Mouse (Mus musculus) liver, embryonic 11.5 days (tissue): ENCODE data around the gene Fbxo42. TPM values are rescaled to one million over a fixed set of nuclear protein-coding genes. Genes with fewer than 3 reads are reported as not detected.

Experiments used
- ATAC-seq: fragments of 200-750 bp; cut with Nextera tagmentation; replicated peaks from 2 replicates; pipeline ENCODE4 v1.8.0; 2017; ENCODE audit warnings: moderate number of reproducible peaks, mild to moderate bottlenecking, moderate TSS enrichment, moderate library complexity; ENCODE audit not compliant: low FRiP score
- DNase-seq: peaks from one replicate; pipeline ENCODE4 v3.0.0-alpha.2; 2017; ENCODE audit warnings: low spot score
- H3K27ac ChIP-seq: fragments of 300-500 bp; sonication (generic); 2 replicates; pipeline ENCODE4 v1.5.1; 2014; ENCODE audit warnings: mild to moderate bottlenecking, low read depth, low read length, control low read depth
- H3K27me3 ChIP-seq: fragments of 300-500 bp; sonication (generic); replicated peaks from 2 replicates; pipeline ENCODE4 v1.6.1; 2014; ENCODE audit warnings: low read length, mixed read lengths; ENCODE audit not compliant: control insufficient read depth, insufficient read depth
- H3K36me3 ChIP-seq: fragments of 300-500 bp; sonication (generic); 2 replicates; pipeline ENCODE4 v1.6.1; 2014; ENCODE audit warnings: mild to moderate bottlenecking, low read length, moderate library complexity, mixed read lengths; ENCODE audit not compliant: control insufficient read depth, insufficient read depth
- H3K4me1 ChIP-seq: fragments of 300-500 bp; sonication (generic); replicated peaks from 2 replicates; pipeline ENCODE4 v1.6.1; 2014; ENCODE audit warnings: low read length, mixed read lengths; ENCODE audit not compliant: control insufficient read depth, insufficient read depth
- H3K4me2 ChIP-seq: fragments of 300-500 bp; sonication (generic); 2 replicates; pipeline ENCODE4 v1.6.1; 2014; ENCODE audit warnings: mild to moderate bottlenecking, control low read depth, moderate library complexity
- H3K4me3 ChIP-seq: fragments of 300-500 bp; sonication (generic); 2 replicates; pipeline ENCODE4 v1.5.1; 2014; ENCODE audit warnings: low read depth, low read length, control low read depth
- H3K9ac ChIP-seq: fragments of 300-500 bp; sonication (generic); 2 replicates; pipeline ENCODE4 v1.6.1; 2014; ENCODE audit warnings: low read depth, low read length, control low read depth
- H3K9me3 ChIP-seq: fragments of 300-500 bp; sonication (generic); 2 replicates; pipeline ENCODE4 v1.6.1; 2016; ENCODE audit warnings: low read length, inconsistent platforms, mixed read lengths; ENCODE audit not compliant: control insufficient read depth
- WGBS: fragments of 180-500 bp; shearing (Covaris S2); extraction: QIAGEN DNeasy Blood & Tissue Kit; methylation state at CpG from one replicate; pipeline ENCODE4 v1.1.7; 2014; 5-methylcytosine and 5-hydroxymethylcytosine counted together
- polyA plus RNA-seq: library from polyadenylated mRNA; unstranded; fragments of >200 nt; fragmentation: Nextera tagmentation; extraction: Ambion mirVana; gene quantifications from 2 replicates; pipeline ENCODE4 v1.2.1, GENCODE M21; 2014

Fbxo42 gene
- polyA plus RNA-seq, 1 experiment from 2014 or later: 26.0 TPM

- Histone ChIP-seq H3K9ac (no peak overlapping the region), H3K4me1 (no peaks in the 10 kb centered on the region), H3K27ac (no peak overlapping the region), H3K4me2 (no peak overlapping the region), H3K4me3 (no peak overlapping the region), H3K36me3 (peaks cover 25% of the 10 kb centered on the region), H3K27me3 (no peaks in the 10 kb centered on the region), H3K9me3 (no peaks in the 10 kb centered on the region)
- ATAC-seq: no peak
- DNase-seq: no peak
- WGBS: 95% methylated on average over 8 of the region's 8 CpGs
Measured at GRCm38 (mm10) chr4:141172121-141172520, 24.4 kb downstream of the Fbxo42 start.

DNA sequence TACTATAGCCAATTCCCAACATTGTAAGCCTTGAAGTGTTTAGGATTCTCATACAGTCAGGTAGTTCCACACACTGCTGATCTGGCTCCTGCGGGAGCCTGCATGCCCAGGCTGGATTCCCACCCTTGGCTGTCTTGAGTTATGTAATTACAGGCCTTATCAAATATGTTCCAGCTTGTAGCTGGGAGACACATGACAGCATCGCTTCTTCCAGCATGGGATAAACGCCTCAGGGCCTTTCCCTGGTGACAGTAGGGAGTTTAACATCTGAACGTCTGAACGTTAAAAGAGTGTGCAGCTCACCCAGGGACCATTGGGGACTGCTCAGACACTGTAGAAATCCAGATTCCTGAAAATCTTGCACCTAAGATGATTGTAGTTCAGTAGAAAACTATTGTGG, 28.1 kb downstream of the Fbxo42 start:
- no peak overlapping the region for H3K27ac ChIP-seq
- no peaks in the 10 kb centered on the region for H3K27me3 ChIP-seq
- H3K4me2 ChIP-seq: no peak overlapping the region
- no peaks in the 10 kb centered on the region for H3K9me3 ChIP-seq
- H3K36me3 ChIP-seq: peaks cover 16% of the 10 kb centered on the region
- 81% methylated on average over 5 of the region's 5 CpGs for WGBS
- H3K4me3 ChIP-seq: no peak overlapping the region
- no peaks in the 10 kb centered on the region for H3K4me1 ChIP-seq
- DNase-seq (no peak), ATAC-seq (no peak)
- no peak overlapping the region for H3K9ac ChIP-seq

- H3K9me3 ChIP-seq: no peaks in the 10 kb centered on the region
- H3K36me3 ChIP-seq: peaks cover 17% of the 10 kb centered on the region
- H3K27me3 ChIP-seq: no peaks in the 10 kb centered on the region
- no peaks in the 10 kb centered on the region for H3K4me1 ChIP-seq
- WGBS: 87% methylated on average over 10 of the region's 10 CpGs
- no peak overlapping the region for H3K4me3 ChIP-seq
- no peak for DNase-seq
- no peak for ATAC-seq
- no peak overlapping the region for H3K27ac ChIP-seq
- H3K4me2 ChIP-seq: no peak overlapping the region
- no peak overlapping the region for H3K9ac ChIP-seq
Measured at GRCm38 (mm10) chr4:141176328-141176838, 28.7 kb downstream of the Fbxo42 start.

DNA sequence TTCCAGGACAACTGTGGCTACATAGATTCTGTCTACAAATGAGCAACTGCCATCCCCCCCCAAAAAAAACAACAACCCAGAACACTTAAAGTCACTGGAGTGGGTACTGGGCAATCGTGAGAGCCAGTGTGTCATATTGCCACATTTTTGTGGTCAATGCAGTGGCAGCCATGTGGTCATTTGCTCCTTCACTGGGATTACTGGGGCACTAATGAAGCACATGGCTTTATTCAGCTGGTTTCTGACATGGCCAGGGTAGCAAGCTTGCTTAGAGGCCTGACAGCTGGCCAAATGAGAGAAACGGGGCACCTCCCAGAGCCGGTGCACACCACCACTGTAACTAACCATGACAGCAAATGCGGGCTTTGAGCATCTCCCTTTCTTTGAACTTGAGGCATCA, 30.8 kb downstream of the Fbxo42 start:
- Histone ChIP-seq H3K9ac (no peak overlapping the region), H3K9me3 (no peaks in the 10 kb centered on the region), H3K4me2 (no peak overlapping the region), H3K4me3 (no peak overlapping the region), H3K27me3 (no peaks in the 10 kb centered on the region), H3K36me3 (peaks cover 11% of the 10 kb centered on the region; the same call in 1 of the 2 replicates), H3K27ac (no peak overlapping the region), H3K4me1 (no peaks in the 10 kb centered on the region)
- ATAC-seq (no peak), DNase-seq (no peak)
- 95% methylated on average over 4 of the region's 4 CpGs for WGBS

GRCm38 (mm10) chr4:141180831-141181230, 33.1 kb downstream of the Fbxo42 start:
- no peak overlapping the region for H3K4me2 ChIP-seq
- H3K9ac ChIP-seq: no peak overlapping the region
- no peak for ATAC-seq
- no peaks in the 10 kb centered on the region for H3K27me3 ChIP-seq
- H3K4me1 ChIP-seq: no peaks in the 10 kb centered on the region
- no peak overlapping the region for H3K27ac ChIP-seq
- DNase-seq: no peak
- no peaks in the 10 kb centered on the region for H3K9me3 ChIP-seq
- no peak overlapping the region for H3K4me3 ChIP-seq
- 85% methylated on average over 8 of the region's 8 CpGs for WGBS
- peaks cover 11% of the 10 kb centered on the region; the same call in 1 of the 2 replicates for H3K36me3 ChIP-seq

- Histone ChIP-seq H3K4me1 (peaks cover 9% of the 10 kb centered on the region), H3K9ac (no peak overlapping the region), H3K36me3 (peaks cover 8% of the 10 kb centered on the region; the same call in 1 of the 2 replicates), H3K4me2 (no peak overlapping the region), H3K4me3 (no peak overlapping the region), H3K27me3 (no peaks in the 10 kb centered on the region), H3K9me3 (no peaks in the 10 kb centered on the region), H3K27ac (no peak overlapping the region)
- DNase-seq: no peak
- 94% methylated on average over 6 of the region's 6 CpGs for WGBS
- ATAC-seq: no peak
Measured at GRCm38 (mm10) chr4:141181981-141182380, 34.3 kb downstream of the Fbxo42 start.

DNA sequence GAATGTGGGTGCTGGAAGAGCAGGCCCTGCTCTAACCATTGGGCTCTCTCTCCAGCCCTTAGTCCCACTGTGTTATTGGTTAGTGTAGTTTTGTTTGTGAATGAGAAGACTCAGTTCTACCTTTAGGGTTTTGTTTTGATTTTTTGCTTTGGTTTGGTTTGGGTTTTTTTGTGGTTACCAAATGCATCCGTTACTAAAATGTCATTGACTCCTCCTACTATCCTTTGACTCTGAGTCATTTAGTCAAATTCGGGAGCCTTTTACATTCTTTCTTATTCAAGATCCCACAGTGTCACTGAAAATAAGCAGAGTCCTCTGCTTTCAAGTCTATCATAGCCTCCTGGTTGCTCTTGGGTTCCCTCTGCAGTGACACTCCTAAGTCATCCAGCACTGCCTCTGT, 36.2 kb downstream of the Fbxo42 start:
- H3K9me3 ChIP-seq: no peaks in the 10 kb centered on the region
- H3K27ac ChIP-seq: no peak overlapping the region
- H3K36me3 ChIP-seq: peaks cover 8% of the 10 kb centered on the region; the same call in 1 of the 2 replicates
- H3K4me1 ChIP-seq: peaks cover 9% of the 10 kb centered on the region
- H3K9ac ChIP-seq: no peak overlapping the region
- 87% methylated on average over 2 of the region's 2 CpGs for WGBS
- DNase-seq (no peak), ATAC-seq (no peak)
- no peak overlapping the region for H3K4me3 ChIP-seq
- no peak overlapping the region for H3K4me2 ChIP-seq
- H3K27me3 ChIP-seq: no peaks in the 10 kb centered on the region

DNA sequence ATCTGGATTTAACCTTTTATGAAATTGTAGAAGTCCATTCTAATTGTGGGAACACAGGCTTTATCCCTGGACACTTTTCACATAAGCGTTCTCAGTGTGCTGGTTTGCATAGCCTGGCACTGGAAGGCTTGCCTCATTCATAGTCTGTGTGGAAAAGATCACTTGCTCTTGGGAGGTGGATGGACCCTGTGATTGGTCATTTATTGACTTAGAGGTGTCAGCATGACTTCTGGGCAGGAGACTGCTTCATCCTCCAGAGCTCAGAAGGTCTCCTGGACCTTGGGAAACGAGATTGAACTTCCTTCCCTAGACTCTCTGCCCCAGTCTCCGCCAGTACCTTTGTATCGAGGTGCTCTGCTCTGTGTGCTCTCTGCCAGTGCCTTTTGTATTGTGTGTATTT, 36.7 kb downstream of the Fbxo42 start:
- H3K27ac ChIP-seq: no peak overlapping the region
- DNase-seq (no peak), ATAC-seq (no peak)
- no peaks in the 10 kb centered on the region for H3K9me3 ChIP-seq
- no peak overlapping the region for H3K4me3 ChIP-seq
- peaks cover 9% of the 10 kb centered on the region for H3K4me1 ChIP-seq
- WGBS: 88% methylated on average over 4 of the region's 4 CpGs
- H3K4me2 ChIP-seq: no peak overlapping the region
- no peaks in the 10 kb centered on the region for H3K27me3 ChIP-seq
- no peak overlapping the region for H3K9ac ChIP-seq
- peaks cover 8% of the 10 kb centered on the region; the same call in 1 of the 2 replicates for H3K36me3 ChIP-seq

- Histone ChIP-seq H3K9ac (no peak overlapping the region), H3K36me3 (no peaks in the 10 kb centered on the region; the same call in 1 of the 2 replicates), H3K27ac (no peak overlapping the region), H3K4me3 (no peak overlapping the region), H3K4me2 (no peak overlapping the region), H3K9me3 (no peaks in the 10 kb centered on the region), H3K27me3 (no peaks in the 10 kb centered on the region), H3K4me1 (peaks cover 9% of the 10 kb centered on the region)
- 71% methylated on average over 9 of the region's 9 CpGs for WGBS
- ATAC-seq (no peak), DNase-seq (no peak)
Measured at GRCm38 (mm10) chr4:141186923-141187836, 39.5 kb downstream of the Fbxo42 start.
